Mouse (Mus musculus) spleen, adult 2 months (tissue): ENCODE measurements around the gene Fam160a1.

Experiments
- CTCF ChIP-seq: fragments of 200-500 bp; IDR thresholded peaks from 2 replicates; pipeline ENCODE4 v1.5.1; 2011; ENCODE audit warnings: mild to moderate bottlenecking, inconsistent platforms; ENCODE audit not compliant: insufficient read depth, insufficient read length, insufficient replicate concordance; ENCODE audit errors: extremely low read depth
- POLR2A ChIP-seq: fragments of 200-500 bp; IDR thresholded peaks from 2 replicates; pipeline ENCODE4 v1.6.1; 2011; ENCODE audit warnings: low read depth, low read length, inconsistent platforms

- TF ChIP-seq CTCF, result no peak
- TF ChIP-seq POLR2A, result no peak
These were observed 154.9 kb downstream of the Fam160a1 start for GRCm38 (mm10) chr3:85661926-85662813.
